In the genomic region with DNA sequence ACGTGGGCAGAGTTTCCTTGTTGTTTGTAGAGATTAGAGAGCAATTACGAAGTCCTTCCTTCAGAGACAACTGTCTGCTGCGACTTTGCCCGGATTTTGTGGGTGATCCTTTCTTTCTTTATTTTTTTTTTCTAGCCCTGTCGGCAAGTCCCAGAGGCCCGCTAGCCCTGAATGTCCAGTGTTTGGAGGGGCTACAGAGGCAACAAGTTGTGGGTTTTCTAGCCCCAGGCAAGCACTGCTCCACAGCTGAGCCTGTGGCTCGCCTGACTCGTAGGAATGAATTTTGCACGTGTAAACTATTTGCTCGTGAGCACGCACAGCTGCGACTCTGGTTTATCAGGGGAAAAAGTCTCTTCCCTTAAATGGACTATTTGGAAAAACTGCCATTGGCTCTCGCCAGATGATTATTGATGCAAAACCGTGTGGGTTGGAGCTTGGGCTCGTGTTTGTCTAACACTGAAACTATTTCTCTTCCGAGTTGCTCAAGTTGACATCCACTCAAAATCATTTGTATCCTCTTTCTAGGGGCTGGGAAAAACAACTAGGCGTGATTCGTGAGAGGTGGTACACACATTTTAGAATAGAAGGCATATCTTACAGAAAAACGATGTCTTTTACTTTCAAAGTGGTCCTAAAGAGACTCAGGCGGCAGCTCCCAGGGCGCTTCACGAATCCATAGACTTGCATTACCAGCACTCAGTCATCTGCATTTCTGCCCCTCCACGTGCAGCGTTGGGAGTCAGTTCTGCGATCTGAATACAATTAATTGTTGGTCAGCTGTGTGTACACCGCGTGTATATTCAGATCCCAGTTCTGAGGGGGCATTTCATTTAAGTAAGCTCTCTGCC, we compare ENCODE assay signal across 16 mouse cellular contexts. TPM values are rescaled to one million over a fixed set of nuclear protein-coding genes. Genes with fewer than 3 reads are reported as not detected.
A peak's percentile ranks its signal among the peaks of the same experiment; 100 is the strongest.
DNase-seq lines count a peak whose midpoint lies in the region; ATAC-seq lines count a peak whose summit lies in the region.
"Had no signal": no experiment of that assay in that cellular context is flagged by ENCODE, and none has a peak within 500 bp of the region (broad histone marks: within the 10 kb centered on the region; RNA-seq: fewer than 3 reads in every experiment).

No protein-coding gene starts in this region.

- DNase-seq in cerebellum, adult 8-10 months, result peak; percentile 50
- no peak for DNase-seq in cerebellum, adult 11 months
- no peak for DNase-seq in forebrain, embryonic 14.5 days (ENCODE audit: low spot score)
- peak; percentile 59 for DNase-seq in midbrain, embryonic 10.5 days (ENCODE audit: low spot score)
- peak; percentile 68 for DNase-seq in retina, embryonic 14.5 days (ENCODE audit: low spot score)
- no peak for DNase-seq in thymus, postnatal 0 days (ENCODE audit: low spot score)
- DNase-seq in right cerebral cortex, postnatal 36 days (ENCODE audit: low spot score in 2 of 2), result no peak
- no peak for DNase-seq in yolk sac, embryonic 10.5 days (ENCODE audit: low spot score)
- DNase-seq: adrenal gland, adult 8-10 months; lung, postnatal 10 days; thymus, adult 2 months had no signal

- no peaks in the 10 kb centered on the region for H3K4me1 ChIP-seq in forebrain, embryonic 14.5 days (ENCODE audit: control insufficient read depth, insufficient read depth, low read length)
- peaks cover 36% of the 10 kb centered on the region for H3K4me1 ChIP-seq in midbrain, embryonic 10.5 days
- H3K4me1 ChIP-seq: heart, embryonic 13.5 days; limb, embryonic 15.5 days had no signal

- no peaks in the 10 kb centered on the region for H3K36me3 ChIP-seq in forebrain, embryonic 14.5 days (ENCODE audit: control insufficient read depth, insufficient read depth, low read length)
- no peaks in the 10 kb centered on the region for H3K36me3 ChIP-seq in midbrain, embryonic 10.5 days
- H3K36me3 ChIP-seq: heart, embryonic 13.5 days; limb, embryonic 15.5 days had no signal

- peak overlapping the region; percentile 16 for H3K4me3 ChIP-seq in forebrain, embryonic 14.5 days (ENCODE audit: low read depth, low read length)
- H3K4me3 ChIP-seq in midbrain, embryonic 10.5 days, result peak overlapping the region; percentile 45
- H3K4me3 ChIP-seq: heart, embryonic 13.5 days; layer of hippocampus, adult 2 months; limb, embryonic 15.5 days; myocyte had no signal

- H3K9ac ChIP-seq in forebrain, embryonic 14.5 days (ENCODE audit: low read length), result peak overlapping the region; percentile 57
- H3K9ac ChIP-seq: heart, embryonic 13.5 days; limb, embryonic 15.5 days had no signal

- peaks cover 77% of the 10 kb centered on the region for H3K27me3 ChIP-seq in forebrain, embryonic 14.5 days (replicated peaks; ENCODE audit: control insufficient read depth, insufficient read depth, low read length)
- H3K27me3 ChIP-seq in midbrain, embryonic 10.5 days (ENCODE audit: low read depth, poor library complexity, severe bottlenecking), result peaks cover 100% of the 10 kb centered on the region

- H3K4me2 ChIP-seq in forebrain, embryonic 14.5 days (ENCODE audit: low read length), result peak overlapping the region; percentile 41
- H3K4me2 ChIP-seq: heart, embryonic 13.5 days; limb, embryonic 15.5 days had no signal

- WGBS in forebrain, embryonic 14.5 days, result under 1% methylated on average over 27 of the region's 27 CpGs
- WGBS in midbrain, embryonic 10.5 days, result under 1% methylated on average over 27 of the region's 27 CpGs

- H3K27ac ChIP-seq in forebrain, embryonic 14.5 days (ENCODE audit: low read depth, low read length), result peak overlapping the region; percentile 55
- H3K27ac ChIP-seq in midbrain, embryonic 10.5 days (replicated peaks), result peak overlapping the region; percentile 74
- H3K27ac ChIP-seq: heart, embryonic 13.5 days; limb, embryonic 15.5 days had no signal

- no peak for ATAC-seq in forebrain, embryonic 14.5 days
- ATAC-seq: intestine, postnatal 0 days had no signal

- no peaks in the 10 kb centered on the region for H3K9me3 ChIP-seq in forebrain, embryonic 14.5 days (replicated peaks; ENCODE audit: control insufficient read depth, low read length)
- 0 out of 2 replicates have a peak, but pooled peaks cover 4% of the 10 kb centered on the region for H3K9me3 ChIP-seq in midbrain, embryonic 10.5 days (replicated peaks)
- H3K9me3 ChIP-seq: heart, embryonic 13.5 days; limb, embryonic 15.5 days had no signal

RNA-seq across cellular contexts. Expression of a gene that starts 39.5 kb away (rescaled TPM):
- polyA plus RNA-seq in forebrain, embryonic 14.5 days (2014; fragmentation: Nextera tagmentation; extraction: Ambion mirVana), result 14.4 and 14.8 TPM in 2 replicates
- polyA plus RNA-seq in midbrain, embryonic 10.5 days (2016; fragmentation: Nextera tagmentation; extraction: Ambion mirVana), result 6.5 and 6.6 TPM in 2 replicates
- polyA plus RNA-seq in thymus, postnatal 0 days (2015; fragmentation: Nextera tagmentation; extraction: Ambion mirVana), result not detected in 2 replicates
- polyA plus RNA-seq: heart, embryonic 13.5 days; intestine, postnatal 0 days had no signal

RNA-seq across cellular contexts. Expression of a gene that starts 42.9 kb away (rescaled TPM):
- polyA plus RNA-seq in forebrain, embryonic 14.5 days (2014; fragmentation: Nextera tagmentation; extraction: Ambion mirVana), result 45.1 and 56.3 TPM in 2 replicates
- 25.1 and 33.5 TPM in 2 replicates for polyA plus RNA-seq in midbrain, embryonic 10.5 days (2016; fragmentation: Nextera tagmentation; extraction: Ambion mirVana)
- polyA plus RNA-seq in thymus, postnatal 0 days (2015; fragmentation: Nextera tagmentation; extraction: Ambion mirVana), result not detected in 2 replicates
- polyA plus RNA-seq: heart, embryonic 13.5 days; intestine, postnatal 0 days; thymus, adult 2 months had no signal

Comparison
In these comparisons a context has a peak if more than half of its experiments do, and no peak if none do; other contexts are left out.
1. DNase-seq: peak in cerebellum, adult 8-10 months (single experiment), midbrain, embryonic 10.5 days (single experiment) and retina, embryonic 14.5 days (single experiment); none in cerebellum, adult 11 months (single experiment), forebrain, embryonic 14.5 days (single experiment), thymus, postnatal 0 days (single experiment), right cerebral cortex, postnatal 36 days (0 of 2) and yolk sac, embryonic 10.5 days (single experiment).
2. RNA of a gene that starts 42.9 kb away (polyA plus RNA-seq): 45.1 to 56.3 TPM in forebrain, embryonic 14.5 days and 25.1 to 33.5 TPM in midbrain, embryonic 10.5 days; not detected in thymus, postnatal 0 days; every median in the first group is over 10 times any median in the second.